Mouse (Mus musculus) 416B (cell line): ENCODE results near the gene Ywhab.

Experiments used
- DNase-seq: peaks from one replicate; pipeline ENCODE4 v3.0.0; 2011; ENCODE audit warnings: low read depth

The Ywhab gene

DNA sequence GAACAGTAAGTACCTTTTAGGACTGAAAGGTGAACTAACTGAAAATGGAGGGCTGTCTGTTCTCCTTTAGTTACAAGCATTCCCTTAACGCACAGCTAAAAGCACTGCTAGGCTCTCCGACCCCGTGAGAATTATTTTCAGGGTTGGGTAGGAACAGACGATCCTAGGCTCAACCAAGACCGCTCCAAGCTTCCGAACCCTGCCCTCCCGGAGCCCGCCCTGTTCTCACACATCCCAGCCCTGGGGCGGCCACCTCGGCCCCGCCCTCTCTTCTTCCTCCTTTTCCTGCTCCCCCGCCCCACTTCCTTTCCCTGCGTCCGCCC, at the start of gene Ywhab:
Gene Ywhab (plus strand): TSS at position 307 of the 323 bp plus-strand sequence.
- DNase-seq, result no peak

GRCm38 (mm10) chr2:163946221-163946620, 48.5 kb upstream of the Ywhab start:
- no peak for DNase-seq

- no peak for DNase-seq
These were observed 46.8 kb upstream of the Ywhab start for GRCm38 (mm10) chr2:163947976-163948375.

DNA sequence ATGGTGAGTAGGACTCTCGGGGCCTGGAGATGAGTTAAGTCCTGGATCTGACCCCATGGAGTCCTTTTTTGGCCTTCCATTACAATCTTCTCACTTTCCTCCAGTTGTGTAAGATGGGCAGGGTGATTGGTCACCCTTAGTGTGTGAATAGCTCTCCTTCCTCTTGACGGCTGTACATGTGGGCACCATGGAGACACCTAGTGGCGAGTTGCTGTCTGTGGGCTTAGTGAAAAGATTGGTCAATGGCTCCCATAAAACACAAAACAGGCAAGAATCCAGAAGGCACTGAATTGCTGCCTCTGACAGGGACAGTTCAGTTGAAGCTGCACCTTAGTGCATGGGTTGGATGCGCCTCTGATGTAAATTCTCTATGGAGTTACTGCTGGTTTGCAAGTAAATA, 43.0 kb upstream of the Ywhab start:
- DNase-seq, result peak; percentile 73

- DNase-seq, result no peak
These were observed 41.0 kb upstream of the Ywhab start for GRCm38 (mm10) chr2:163953622-163954310.

GRCm38 (mm10) chr2:163964606-163965560, 29.9 kb upstream of the Ywhab start:
- DNase-seq, result no peak

GRCm38 (mm10) chr2:163965706-163966105, 29.1 kb upstream of the Ywhab start:
- no peak for DNase-seq

- DNase-seq, result peak; percentile 38
These were observed 26.2 kb upstream of the Ywhab start for GRCm38 (mm10) chr2:163968581-163968980.

DNA sequence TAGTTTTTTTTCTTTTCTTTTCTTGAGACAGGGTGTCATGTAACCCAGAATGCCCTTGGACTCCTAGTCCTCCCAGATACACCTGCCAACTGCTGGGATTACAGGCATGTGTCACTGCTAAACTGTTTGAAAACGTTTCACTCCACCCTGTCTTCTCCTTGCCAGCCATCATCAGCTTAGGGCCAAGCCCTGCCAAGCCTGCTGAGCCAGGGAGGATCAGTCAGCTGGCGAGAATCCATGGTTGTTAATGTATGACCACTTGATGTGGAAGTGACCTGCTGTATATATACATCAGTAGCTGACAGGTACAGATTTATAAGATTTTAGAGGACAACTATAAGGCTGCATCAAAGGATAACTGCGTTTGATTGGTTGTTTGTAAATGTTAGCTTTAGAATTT, 24.4 kb upstream of the Ywhab start:
- DNase-seq, result no peak

DNA sequence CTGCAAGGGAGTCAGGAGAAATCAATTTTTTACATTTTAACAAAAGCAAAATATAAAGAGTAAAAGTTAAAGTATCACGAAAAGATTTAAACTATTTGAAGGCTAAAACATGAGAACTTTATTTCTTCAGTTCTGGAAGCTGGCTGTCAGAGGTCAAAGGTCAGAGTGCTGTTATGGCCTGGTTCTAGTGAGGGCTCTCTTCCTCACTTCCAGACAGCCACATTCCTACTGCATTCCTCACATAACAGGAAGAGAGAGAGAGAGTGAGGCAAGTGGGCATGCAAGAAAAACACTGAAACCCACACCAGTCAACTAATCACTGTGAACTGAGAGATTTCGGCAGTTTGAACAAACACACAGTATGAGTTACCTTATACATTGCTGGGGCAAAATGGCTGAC, 20.7 kb upstream of the Ywhab start:
- DNase-seq, result no peak

DNA sequence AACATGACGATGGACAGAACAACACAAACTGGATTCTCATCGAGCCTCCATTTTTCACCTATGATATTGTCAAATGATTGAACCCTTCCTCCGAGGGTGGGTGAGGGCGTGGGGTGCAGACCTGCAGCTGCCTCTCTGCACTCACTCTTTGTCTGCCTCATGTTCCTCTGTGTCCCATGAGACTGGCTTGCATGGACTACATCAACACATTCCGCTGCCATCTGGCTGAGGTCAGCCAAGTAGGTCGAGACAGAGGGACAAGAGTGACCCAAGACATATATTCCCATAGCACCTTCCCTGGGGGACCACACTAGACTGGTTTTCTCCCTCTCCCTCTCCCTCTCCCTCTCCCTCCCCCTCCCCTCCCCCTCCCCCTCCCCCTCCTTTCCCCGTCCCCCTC, 18.3 kb upstream of the Ywhab start:
- no peak for DNase-seq

GRCm38 (mm10) chr2:163987233-163987632, 7.5 kb upstream of the Ywhab start:
- DNase-seq, result no peak

GRCm38 (mm10) chr2:163992871-163993270, 1.9 kb upstream of the Ywhab start:
- DNase-seq, result no peak

DNA sequence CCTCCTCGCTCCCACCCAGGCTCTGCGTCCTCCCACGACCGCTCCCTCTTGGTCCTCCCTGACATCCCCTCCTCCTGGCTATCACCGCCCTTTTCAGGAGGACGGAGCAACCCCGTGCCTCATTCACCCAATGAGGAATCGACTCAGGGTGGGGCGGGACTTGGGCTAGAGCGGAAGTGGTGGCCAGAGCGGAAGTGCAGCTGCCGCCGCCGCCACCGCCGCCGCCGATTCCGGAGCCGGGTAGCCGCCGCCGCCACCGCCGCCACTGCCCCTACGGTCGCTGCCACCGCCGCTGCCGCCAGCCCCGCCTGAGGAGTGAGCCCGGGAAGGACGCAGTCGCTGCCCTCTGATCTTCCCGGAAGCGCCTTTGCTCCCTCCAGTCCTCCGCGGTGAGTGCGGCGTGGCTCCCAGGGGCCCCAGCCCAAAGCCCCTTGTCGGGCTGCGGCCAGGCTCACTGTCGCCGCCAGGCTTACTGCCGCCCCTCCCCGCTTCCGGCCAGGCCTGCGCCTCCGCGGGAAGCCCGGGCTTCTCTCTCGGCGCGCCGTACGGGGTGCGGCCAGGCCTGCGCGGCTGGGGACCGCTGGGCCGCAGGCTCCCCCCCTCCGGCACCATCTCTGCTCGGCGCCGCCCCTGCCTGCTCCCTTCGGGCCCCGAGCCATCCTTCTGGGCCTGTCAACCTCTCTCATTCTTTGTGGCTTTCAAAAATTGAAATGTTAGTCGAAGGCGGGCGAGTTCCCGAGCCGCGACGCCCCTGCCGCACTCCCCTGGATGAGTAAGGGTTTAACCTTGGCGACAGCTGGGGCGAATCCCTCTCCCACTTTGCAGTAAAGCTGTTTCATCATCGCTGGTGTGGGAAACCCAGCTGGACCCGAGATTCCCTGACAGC, 460 bp downstream of the Ywhab start:
- DNase-seq, result peak; percentile 98

- no peak for DNase-seq
These were observed 1.5 kb downstream of the Ywhab start for GRCm38 (mm10) chr2:163996275-163996674.

GRCm38 (mm10) chr2:163996899-163997298, 2.1 kb downstream of the Ywhab start:
- no peak for DNase-seq

DNA sequence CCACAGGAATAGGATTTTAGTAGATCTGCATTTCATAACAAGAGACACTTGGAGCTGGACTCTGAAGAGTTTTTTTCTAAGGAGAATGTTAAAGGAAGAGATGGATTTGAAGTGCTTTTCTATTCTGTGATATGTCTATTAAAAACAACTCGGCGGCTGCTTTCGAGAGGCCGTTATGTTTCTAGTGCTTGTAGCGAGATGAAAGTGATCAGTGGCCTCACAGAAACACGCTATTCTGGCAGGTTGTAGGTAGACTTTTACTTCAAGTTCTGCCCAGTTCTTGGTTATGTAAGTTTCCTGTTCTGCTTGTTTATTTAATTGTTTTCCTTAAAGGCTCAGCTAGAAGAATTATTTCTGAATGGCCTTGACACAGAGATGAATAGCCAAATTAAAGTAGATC, 4.2 kb downstream of the Ywhab start:
- DNase-seq, result no peak

GRCm38 (mm10) chr2:164002637-164003036, 7.9 kb downstream of the Ywhab start:
- DNase-seq, result no peak

GRCm38 (mm10) chr2:164004503-164004902, 9.7 kb downstream of the Ywhab start:
- DNase-seq, result no peak

DNA sequence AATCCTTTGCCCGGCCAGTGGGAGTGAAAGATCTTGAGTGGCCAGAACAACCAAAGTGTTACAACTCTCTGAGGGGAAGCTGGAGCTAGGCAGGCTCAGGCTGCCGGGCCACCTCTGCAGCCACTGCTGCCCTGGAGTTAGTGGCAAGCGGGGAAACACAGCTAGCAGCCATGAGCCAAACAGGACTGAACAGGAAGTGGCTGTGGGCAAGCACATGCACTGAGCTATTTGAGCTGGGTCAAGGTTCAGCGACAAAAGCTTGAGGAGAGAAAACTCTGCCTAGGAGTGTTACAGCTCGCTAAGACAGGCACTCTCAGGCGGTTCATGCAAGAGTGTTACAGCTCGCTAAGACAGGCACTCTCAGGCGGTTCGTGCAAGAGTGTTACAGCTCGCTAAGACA, 12.2 kb downstream of the Ywhab start:
- peak; percentile 77 for DNase-seq

DNA sequence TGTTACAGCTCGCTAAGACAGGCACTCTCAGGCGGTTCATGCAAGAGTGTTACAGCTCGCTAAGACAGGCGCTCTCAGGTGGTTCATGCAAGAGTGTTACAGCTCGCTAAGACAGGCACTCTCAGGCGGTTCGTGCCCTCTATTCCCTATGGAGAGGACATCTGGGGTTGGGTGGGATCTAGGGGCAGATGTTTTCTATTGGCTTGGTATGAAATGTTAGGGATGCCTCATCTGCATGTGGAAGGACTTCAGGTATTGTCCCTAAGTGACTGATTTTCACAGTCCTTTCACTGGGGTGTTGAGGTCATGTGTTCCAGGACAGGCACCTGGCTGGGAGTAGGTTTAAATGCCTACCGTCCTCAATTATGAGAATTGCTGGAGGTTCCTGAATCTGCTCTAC, 12.8 kb downstream of the Ywhab start:
- DNase-seq, result no peak

- no peak for DNase-seq
These were observed 13.3 kb downstream of the Ywhab start for GRCm38 (mm10) chr2:164007987-164008545.
